In the genomic region with DNA sequence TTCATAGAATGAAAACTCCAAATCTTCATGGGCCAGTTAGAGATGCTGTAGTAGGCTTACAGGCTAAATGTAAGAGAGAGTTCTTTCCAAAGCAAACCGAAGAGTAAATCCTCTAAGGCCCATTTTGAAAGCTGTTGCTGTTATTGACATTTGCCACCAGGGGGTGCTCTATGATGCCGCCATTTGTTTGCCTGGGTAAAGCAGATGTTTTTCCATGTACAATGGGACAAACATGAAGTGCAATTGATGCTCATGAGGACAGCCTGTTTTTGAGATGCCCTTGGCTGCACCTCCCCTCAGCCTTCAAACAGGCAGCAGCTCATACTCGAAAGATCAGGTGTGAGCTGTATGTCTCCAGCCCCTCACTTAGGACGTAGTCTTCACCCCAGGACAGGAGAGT, we compare ENCODE assay signal across 8 mouse cellular contexts.
DNase-seq lines count a peak whose midpoint lies in the region; ATAC-seq and TF ChIP-seq lines count a peak whose summit lies in the region.

No protein-coding gene starts in this region.

- TF ChIP-seq POLR2A in cortical plate, adult 2 months (IDR thresholded peaks at IDR 0.05; ENCODE audit: extremely low read depth, insufficient read depth, low read length), result no peak
- TF ChIP-seq POLR2A in small intestine, adult 2 months (IDR thresholded peaks at IDR 0.05; ENCODE audit: low read depth, low read length), result no peak

- peak; percentile 78 for DNase-seq in hindbrain, embryonic 14.5 days (ENCODE audit: low spot score)
- peak; percentile 73 to 75 for DNase-seq in B cell, adult 2 months
- DNase-seq in MEL-GATA-1-ER (ENCODE audit: extremely low read depth, low read depth), result peak; percentile 19
- DNase-seq in limb, embryonic 11.5 days (ENCODE audit: low spot score), result peak; percentile 71

- no peak overlapping the region for H3K4me2 ChIP-seq in hindbrain, embryonic 14.5 days (replicated peaks)
- no peak overlapping the region for H3K4me2 ChIP-seq in hindbrain, embryonic 12.5 days (replicated peaks)
- H3K4me2 ChIP-seq in limb, embryonic 11.5 days (ENCODE audit: low read depth, severe bottlenecking), result no peak overlapping the region

- 43% methylated on average over 4 of the region's 4 CpGs for WGBS in hindbrain, embryonic 14.5 days
- 38% methylated on average over 4 of the region's 4 CpGs for WGBS in hindbrain, embryonic 12.5 days
- WGBS in limb, embryonic 11.5 days, result 40% methylated on average over 4 of the region's 4 CpGs
- WGBS in small intestine, adult 2 months, result 46% methylated on average over 4 of the region's 4 CpGs

- H3K27ac ChIP-seq in hindbrain, embryonic 14.5 days, result no peak overlapping the region
- no peak overlapping the region for H3K27ac ChIP-seq in hindbrain, embryonic 12.5 days
- H3K27ac ChIP-seq in cortical plate, adult 2 months (ENCODE audit: insufficient read depth, low read length), result no peak overlapping the region
- H3K27ac ChIP-seq in limb, embryonic 11.5 days (replicated peaks; ENCODE audit: low read depth, low read length), result no peak overlapping the region
- H3K27ac ChIP-seq in small intestine, adult 2 months (ENCODE audit: insufficient read depth, low read depth, low read length), result no peak overlapping the region

- peaks cover 18% of the 10 kb centered on the region for H3K4me1 ChIP-seq in hindbrain, embryonic 14.5 days (replicated peaks; ENCODE audit: control insufficient read depth, insufficient read depth, low read length)
- H3K4me1 ChIP-seq in hindbrain, embryonic 12.5 days, result peaks cover 14% of the 10 kb centered on the region
- H3K4me1 ChIP-seq in cortical plate, adult 2 months (ENCODE audit: control insufficient read depth, insufficient read depth, low read length), result peaks cover 13% of the 10 kb centered on the region
- H3K4me1 ChIP-seq in limb, embryonic 11.5 days (ENCODE audit: control insufficient read depth, insufficient read depth, low read length), result no peaks in the 10 kb centered on the region
- peaks cover 5% of the 10 kb centered on the region; the same call in 1 of the 2 replicates for H3K4me1 ChIP-seq in small intestine, adult 2 months (ENCODE audit: control insufficient read depth, insufficient read depth, insufficient read length, low read length)

- H3K9ac ChIP-seq in hindbrain, embryonic 14.5 days, result no peak overlapping the region
- no peak overlapping the region for H3K9ac ChIP-seq in hindbrain, embryonic 12.5 days
- H3K9ac ChIP-seq in limb, embryonic 11.5 days (ENCODE audit: low read length), result no peak overlapping the region

- peaks cover 37% of the 10 kb centered on the region for H3K27me3 ChIP-seq in hindbrain, embryonic 14.5 days (ENCODE audit: control insufficient read depth, insufficient read depth, low read length)
- H3K27me3 ChIP-seq in hindbrain, embryonic 12.5 days, result peaks cover 36% of the 10 kb centered on the region
- peaks cover 34% of the 10 kb centered on the region for H3K27me3 ChIP-seq in limb, embryonic 11.5 days (ENCODE audit: control insufficient read depth, insufficient read depth, low read length)
- peaks cover 17% of the 10 kb centered on the region for H3K27me3 ChIP-seq in small intestine, adult 2 months (ENCODE audit: control insufficient read depth, insufficient read depth, low read length)

- ATAC-seq in hindbrain, embryonic 14.5 days (ENCODE audit: low FRiP score), result no peak
- ATAC-seq in hindbrain, embryonic 12.5 days (ENCODE audit: low FRiP score), result no peak
- ATAC-seq in limb, embryonic 11.5 days (ENCODE audit: insufficient number of reproducible peaks, low FRiP score, low TSS enrichment, low read depth), result no peak
- ATAC-seq in erythroid progenitor cell, adult 5-6 weeks (replicated peaks; ENCODE audit: low FRiP score, poor library complexity, severe bottlenecking), result no peak

- no peaks in the 10 kb centered on the region for H3K36me3 ChIP-seq in hindbrain, embryonic 14.5 days (replicated peaks; ENCODE audit: control insufficient read depth, insufficient read depth)
- H3K36me3 ChIP-seq in hindbrain, embryonic 12.5 days, result no peaks in the 10 kb centered on the region
- H3K36me3 ChIP-seq in limb, embryonic 11.5 days (ENCODE audit: control insufficient read depth, insufficient read depth, low read length), result no peaks in the 10 kb centered on the region
- no peaks in the 10 kb centered on the region for H3K36me3 ChIP-seq in small intestine, adult 2 months (ENCODE audit: control insufficient read depth, insufficient read depth, low read length)

- TF ChIP-seq CTCF in cortical plate, adult 2 months (IDR thresholded peaks at IDR 0.05; ENCODE audit: extremely low read depth, insufficient read depth, low read length), result peak; percentile 71
- peak; percentile 60; the same call in 1 of the 2 replicates for TF ChIP-seq CTCF in small intestine, adult 2 months (IDR thresholded peaks at IDR 0.05; ENCODE audit: extremely low read depth, insufficient read length, insufficient replicate concordance, low read depth, low read length)

- H3K4me3 ChIP-seq in hindbrain, embryonic 14.5 days (replicated peaks; ENCODE audit: low read length), result no peak overlapping the region
- H3K4me3 ChIP-seq in hindbrain, embryonic 12.5 days, result no peak overlapping the region
- no peak overlapping the region for H3K4me3 ChIP-seq in cortical plate, adult 2 months (ENCODE audit: insufficient read depth, low read length)
- no peak overlapping the region for H3K4me3 ChIP-seq in limb, embryonic 11.5 days (ENCODE audit: low read depth, low read length)
- H3K4me3 ChIP-seq in small intestine, adult 2 months (ENCODE audit: low read depth, low read length), result no peak overlapping the region

- H3K9me3 ChIP-seq in hindbrain, embryonic 14.5 days (ENCODE audit: control insufficient read depth, low read length), result no peaks in the 10 kb centered on the region
- no peaks in the 10 kb centered on the region for H3K9me3 ChIP-seq in hindbrain, embryonic 12.5 days (replicated peaks)
- no peaks in the 10 kb centered on the region for H3K9me3 ChIP-seq in limb, embryonic 11.5 days (ENCODE audit: control insufficient read depth, low read length)

Comparison
In these comparisons a context has a peak if more than half of its experiments do, and no peak if none do; other contexts are left out.
1. DNase-seq: peak in every context shown above with its lines; median percentile 78 in hindbrain, embryonic 14.5 days; 74 in B cell, adult 2 months; 71 in limb, embryonic 11.5 days; 19 in MEL-GATA-1-ER.